Mouse (Mus musculus) heart, adult 2 months (tissue): ENCODE data around the gene Il6ra. TPM values are rescaled to one million over a fixed set of nuclear protein-coding genes. Genes with fewer than 3 reads are reported as not detected.

Source experiments
- DNase-seq, 2 experiments: peaks; one replicate each; pipeline ENCODE4 v3.0.0; 2021
- H3K27ac ChIP-seq: fragments of 200-600 bp; 2 replicates; pipeline ENCODE4 v1.8.1; 2022
- H3K27me3 ChIP-seq: fragments of 200-500 bp; 2 replicates; pipeline ENCODE4 v1.6.1; 2012; ENCODE audit warnings: mild to moderate bottlenecking, low read length, inconsistent platforms, mixed read lengths; ENCODE audit not compliant: control insufficient read depth, insufficient read depth
- H3K36me3 ChIP-seq: fragments of 200-500 bp; 2 replicates; pipeline ENCODE4 v1.6.1; 2012; ENCODE audit warnings: low read length, inconsistent platforms; ENCODE audit not compliant: control insufficient read depth, insufficient read depth
- H3K4me1 ChIP-seq: fragments of 200-500 bp; 2 replicates; pipeline ENCODE4 v1.6.1; 2011; ENCODE audit warnings: low read length; ENCODE audit not compliant: control insufficient read depth, insufficient read depth
- H3K4me3 ChIP-seq: fragments of 200-600 bp; 2 replicates; pipeline ENCODE4 v1.8.1; 2022
- H3K79me2 ChIP-seq: fragments of 200-500 bp; replicated peaks from 2 replicates; pipeline ENCODE4 v1.6.1; 2012; ENCODE audit warnings: mild to moderate bottlenecking, inconsistent platforms, low read length, moderate library complexity, mixed read lengths; ENCODE audit not compliant: control insufficient read depth, insufficient read depth
- H3K9ac ChIP-seq: fragments of 200-500 bp; 2 replicates; pipeline ENCODE4 v1.6.1; 2012; ENCODE audit warnings: low read depth, mild to moderate bottlenecking, control low read depth, inconsistent platforms, low read length, mixed read lengths
- CTCF ChIP-seq: fragments of 200-600 bp; IDR thresholded peaks from 2 replicates; pipeline ENCODE4 v1.8.1; 2022; ENCODE audit warnings: antibody characterized with exemption, mild to moderate bottlenecking, moderate library complexity
- EP300 ChIP-seq: fragments of 200-500 bp; IDR thresholded peaks from 2 replicates; pipeline ENCODE4 v1.6.1; 2011; ENCODE audit warnings: low read depth, low read length, control low read depth; ENCODE audit not compliant: insufficient read depth
- POLR2A ChIP-seq: fragments of 200-500 bp; IDR thresholded peaks from 2 replicates; pipeline ENCODE4 v1.6.1; 2011; ENCODE audit warnings: mild to moderate bottlenecking, low read depth, low read length, control low read depth; ENCODE audit not compliant: insufficient read depth
- WGBS: fragments of 180-500 bp; shearing (Covaris S2); methylation state at CpG from one replicate; pipeline ENCODE4 v1.1.7; 2018; 5-methylcytosine and 5-hydroxymethylcytosine counted together
- intact Hi-C: fragments of 180-260 bp; cut with DNase I; formaldehyde crosslinking; loops from one replicate; pipeline ENCODE4 v1.15.1; 2025
- polyA plus RNA-seq: library from polyadenylated mRNA; depleted of rRNA; stranded (reverse); fragments of >200 nt; gene quantifications from 2 replicates; pipeline ENCODE4 v1.2.3, GENCODE M21; 2012
- total RNA-seq, 2 experiments: library from RNA; stranded (reverse); gene quantifications; 2 replicates each; pipeline ENCODE4 v1.2.3; 2021

Il6ra gene
- total and polyA plus RNA-seq, 3 experiments, result 2.8 to 4.8 (median 4.3) TPM

GRCm38 (mm10) chr3:89853752-89854151, 59.2 kb downstream of the Il6ra start:
- Histone ChIP-seq H3K27ac (peak overlapping the region; percentile 89), H3K79me2 (no peaks in the 10 kb centered on the region), H3K4me1 (peaks cover 18% of the 10 kb centered on the region), H3K4me3 (no peak overlapping the region), H3K27me3 (no peaks in the 10 kb centered on the region), H3K36me3 (peaks cover 24% of the 10 kb centered on the region), H3K9ac (no peak overlapping the region)
- peak; percentile 51; the same call in 1 of the 2 replicates for TF ChIP-seq POLR2A
- TF ChIP-seq CTCF, result peak; percentile 67
- peak; percentile 98 for TF ChIP-seq EP300
- DNase-seq, result peak; percentile 60 to 79
- WGBS, result 37% methylated on average over 5 of the region's 5 CpGs
- intact Hi-C loops, result loop anchor here (1.0 kb wide), 2 partner anchors 10 to 18 kb away; no protein-coding TSS in a partner anchor

- H3K4me1 ChIP-seq, result peaks cover 18% of the 10 kb centered on the region
- H3K79me2 ChIP-seq, result no peaks in the 10 kb centered on the region
- peak overlapping the region; percentile 18 for H3K27ac ChIP-seq
- H3K36me3 ChIP-seq, result peaks cover 14% of the 10 kb centered on the region
- DNase-seq, result no peak
- no peaks in the 10 kb centered on the region for H3K27me3 ChIP-seq
- no peak overlapping the region for H3K4me3 ChIP-seq
- no peak for TF ChIP-seq POLR2A
- no peak for TF ChIP-seq CTCF
- no peak for TF ChIP-seq EP300
- WGBS, result 64% methylated on average over 6 of the region's 6 CpGs
- no peak overlapping the region for H3K9ac ChIP-seq
- intact Hi-C loops, result no loop called here
Measured at GRCm38 (mm10) chr3:89848083-89848482, 64.9 kb downstream of the Il6ra start.

GRCm38 (mm10) chr3:89847596-89847995, 65.4 kb downstream of the Il6ra start:
- DNase-seq, result peak in 1 of 2 experiments; percentile 40
- Histone ChIP-seq H3K4me3 (no peak overlapping the region), H3K36me3 (peaks cover 10% of the 10 kb centered on the region), H3K4me1 (peaks cover 18% of the 10 kb centered on the region), H3K27ac (peak overlapping the region; percentile 18), H3K27me3 (no peaks in the 10 kb centered on the region), H3K79me2 (no peaks in the 10 kb centered on the region), H3K9ac (no peak overlapping the region)
- 37% methylated on average over 6 of the region's 6 CpGs for WGBS
- intact Hi-C loops, result no loop called here
- TF ChIP-seq POLR2A (no peak), EP300 (no peak), CTCF (no peak)

GRCm38 (mm10) chr3:89847126-89847525, 65.9 kb downstream of the Il6ra start:
- intact Hi-C loops, result no loop called here
- WGBS, result 73% methylated on average over 3 of the region's 3 CpGs

GRCm38 (mm10) chr3:89845814-89846213, 67.2 kb downstream of the Il6ra start:
- no peaks in the 10 kb centered on the region for H3K27me3 ChIP-seq
- H3K27ac ChIP-seq, result no peak overlapping the region
- peaks cover 12% of the 10 kb centered on the region for H3K4me1 ChIP-seq
- no peak overlapping the region for H3K9ac ChIP-seq
- TF ChIP-seq EP300 (no peak), CTCF (no peak), POLR2A (no peak)
- no peak for DNase-seq
- H3K79me2 ChIP-seq, result no peaks in the 10 kb centered on the region
- no peak overlapping the region for H3K4me3 ChIP-seq
- intact Hi-C loops, result no loop called here
- 63% methylated on average over 9 of the region's 9 CpGs for WGBS
- peaks cover 4% of the 10 kb centered on the region for H3K36me3 ChIP-seq

More at GRCm38 (mm10) chr3:89847126-89847525, 65.9 kb downstream of the Il6ra start:
- TF ChIP-seq POLR2A (no peak), CTCF (peak; percentile 36), EP300 (no peak)
- DNase-seq, result no peak
- Histone ChIP-seq H3K4me1 (peaks cover 18% of the 10 kb centered on the region), H3K79me2 (no peaks in the 10 kb centered on the region), H3K9ac (no peak overlapping the region), H3K27ac (peak overlapping the region; percentile 18), H3K27me3 (no peaks in the 10 kb centered on the region), H3K36me3 (peaks cover 8% of the 10 kb centered on the region), H3K4me3 (no peak overlapping the region)

- peaks cover 7% of the 10 kb centered on the region for H3K36me3 ChIP-seq
- 38% methylated on average over 9 of the region's 9 CpGs for WGBS
- no peak overlapping the region for H3K4me3 ChIP-seq
- DNase-seq, result peak; percentile 65 to 82
- H3K27me3 ChIP-seq, result no peaks in the 10 kb centered on the region
- TF ChIP-seq EP300 (peak; percentile 89; the same call in 1 of the 2 replicates), POLR2A (0 out of 2 replicates have a peak, but pooled peaks have one; percentile 32), CTCF (peak; percentile 51)
- peak overlapping the region; percentile 69 for H3K27ac ChIP-seq
- peaks cover 13% of the 10 kb centered on the region for H3K4me1 ChIP-seq
- no peaks in the 10 kb centered on the region for H3K79me2 ChIP-seq
- intact Hi-C loops, result loop anchor here (1.0 kb wide), 1 partner anchor 10 kb away; no protein-coding TSS in a partner anchor
- H3K9ac ChIP-seq, result no peak overlapping the region
Measured at GRCm38 (mm10) chr3:89843148-89843547, 69.8 kb downstream of the Il6ra start.

- Histone ChIP-seq H3K27ac (peak overlapping the region; percentile 69), H3K36me3 (peaks cover 7% of the 10 kb centered on the region), H3K27me3 (no peaks in the 10 kb centered on the region), H3K4me3 (no peak overlapping the region), H3K79me2 (no peaks in the 10 kb centered on the region), H3K9ac (no peak overlapping the region), H3K4me1 (peaks cover 7% of the 10 kb centered on the region)
- peak in 1 of 2 experiments; percentile 49 for DNase-seq
- 65% methylated on average over 4 of the region's 4 CpGs for WGBS
- TF ChIP-seq POLR2A (no peak), CTCF (peak; percentile 70), EP300 (no peak)
- intact Hi-C loops, result no loop called here
Measured at GRCm38 (mm10) chr3:89842258-89842657, 70.7 kb downstream of the Il6ra start.
